Mouse (Mus musculus): ENCODE results near the gene Tspan5. TPM values are rescaled to one million over a fixed set of nuclear protein-coding genes. Genes with fewer than 3 reads are reported as not detected.

The Tspan5 gene
- total and polyA plus RNA-seq, 2 experiments = 0.48 to 0.65 TPM

- WGBS = 85% methylated on average over 8 of the region's 8 CpGs
- H3K9ac ChIP-seq (ENCODE audit: low read depth, low read length) = no peak overlapping the region
- TF ChIP-seq POLR2A (IDR thresholded peaks at IDR 0.05; ENCODE audit: extremely low read depth, insufficient read depth, low read length) (no peak), CTCF (IDR thresholded peaks at IDR 0.05; ENCODE audit: low read depth, low read length) (no peak)
- DNase-seq (ENCODE audit: extremely low read depth, low read depth, low spot score) = no peak
- H3K4me3 ChIP-seq (ENCODE audit: insufficient read depth, low read depth, low read length) = no peak overlapping the region
- H3K27ac ChIP-seq (replicated peaks; ENCODE audit: insufficient read depth, low read depth, low read length) = no peak overlapping the region
- H3K4me1 ChIP-seq (ENCODE audit: control insufficient read depth, insufficient read depth, low read length) = no peaks in the 10 kb centered on the region
- no peaks in the 10 kb centered on the region for H3K27me3 ChIP-seq (ENCODE audit: control insufficient read depth, insufficient read depth, low read length)
- H3K79me2 ChIP-seq (ENCODE audit: control insufficient read depth, insufficient read depth, low read length) = no peaks in the 10 kb centered on the region
- H3K36me3 ChIP-seq (ENCODE audit: control insufficient read depth, insufficient read depth, low read length) = no peaks in the 10 kb centered on the region
Measured at GRCm38 (mm10) chr3:138809509-138809908, 67.5 kb downstream of the Tspan5 start.

DNA sequence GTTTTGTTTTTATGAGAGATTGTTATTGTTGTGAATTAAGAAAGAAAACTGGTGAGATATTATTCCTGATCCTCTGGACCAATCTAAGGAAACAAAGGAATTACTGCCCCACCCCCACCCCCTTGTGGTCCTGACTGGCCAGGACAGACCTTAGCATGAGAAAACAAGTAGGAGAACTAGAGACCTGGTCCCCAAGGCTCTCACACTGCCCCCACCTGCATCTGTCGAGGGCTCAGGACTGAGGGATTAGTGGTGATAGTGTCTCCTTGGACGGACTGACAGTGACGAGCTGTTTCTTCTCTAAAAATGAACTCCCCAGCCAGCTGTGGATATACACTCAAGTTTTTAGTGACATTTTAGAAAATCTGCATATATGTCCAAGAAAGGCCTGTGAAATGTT lies 70.6 kb downstream of the Tspan5 start:
- WGBS = 70% methylated on average over 3 of the region's 3 CpGs
- H3K9ac ChIP-seq (ENCODE audit: low read depth, low read length) = no peak overlapping the region
- no peaks in the 10 kb centered on the region for H3K4me1 ChIP-seq (ENCODE audit: control insufficient read depth, insufficient read depth, low read length)
- TF ChIP-seq CTCF (IDR thresholded peaks at IDR 0.05; ENCODE audit: low read depth, low read length) (no peak), POLR2A (IDR thresholded peaks at IDR 0.05; ENCODE audit: extremely low read depth, insufficient read depth, low read length) (no peak)
- no peaks in the 10 kb centered on the region for H3K79me2 ChIP-seq (ENCODE audit: control insufficient read depth, insufficient read depth, low read length)
- DNase-seq (ENCODE audit: extremely low read depth, low read depth, low spot score) = no peak
- H3K27me3 ChIP-seq (ENCODE audit: control insufficient read depth, insufficient read depth, low read length) = no peaks in the 10 kb centered on the region
- no peak overlapping the region for H3K4me3 ChIP-seq (ENCODE audit: insufficient read depth, low read depth, low read length)
- no peak overlapping the region for H3K27ac ChIP-seq (replicated peaks; ENCODE audit: insufficient read depth, low read depth, low read length)
- H3K36me3 ChIP-seq (ENCODE audit: control insufficient read depth, insufficient read depth, low read length) = no peaks in the 10 kb centered on the region

DNA sequence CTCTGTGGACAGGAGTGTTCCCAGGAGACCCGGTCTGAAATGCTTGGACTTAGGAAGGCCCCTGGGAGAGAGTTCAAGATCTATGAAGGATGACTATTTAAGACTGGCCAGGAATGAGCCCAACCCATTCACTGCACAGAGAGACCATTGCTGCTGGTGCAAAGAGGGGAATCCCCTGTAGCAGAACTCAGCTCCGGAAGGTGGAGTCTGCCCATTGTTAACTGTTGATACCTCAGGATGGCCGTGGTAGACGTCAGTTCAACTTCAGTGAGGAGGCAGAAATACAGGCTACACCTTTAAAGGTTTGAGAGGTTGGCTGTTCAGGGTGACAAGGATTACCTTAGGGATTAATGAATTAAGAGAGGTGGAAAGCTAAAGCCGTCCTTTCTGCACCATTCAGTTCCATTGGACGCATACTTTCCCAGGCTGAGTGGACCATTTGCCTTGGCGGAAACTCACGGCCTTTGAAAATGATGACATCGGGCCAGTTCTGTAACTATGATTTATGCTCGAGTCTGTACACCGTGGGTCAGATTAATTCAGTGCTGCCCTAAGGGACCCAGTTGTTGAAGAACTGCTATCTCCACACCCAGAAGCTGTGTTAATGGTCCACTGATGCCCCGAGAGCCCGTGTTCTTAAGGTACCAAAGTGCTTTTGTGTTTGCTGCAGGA lies 71.3 kb downstream of the Tspan5 start:
- H3K36me3 ChIP-seq (ENCODE audit: control insufficient read depth, insufficient read depth, low read length) = no peaks in the 10 kb centered on the region
- no peak for TF ChIP-seq POLR2A (IDR thresholded peaks at IDR 0.05; ENCODE audit: extremely low read depth, insufficient read depth, low read length)
- H3K79me2 ChIP-seq (ENCODE audit: control insufficient read depth, insufficient read depth, low read length) = no peaks in the 10 kb centered on the region
- no peak overlapping the region for H3K9ac ChIP-seq (ENCODE audit: low read depth, low read length)
- no peak for DNase-seq (ENCODE audit: extremely low read depth, low read depth, low spot score)
- no peak overlapping the region for H3K4me3 ChIP-seq (ENCODE audit: insufficient read depth, low read depth, low read length)
- 79% methylated on average over 13 of the region's 13 CpGs for WGBS
- no peaks in the 10 kb centered on the region for H3K4me1 ChIP-seq (ENCODE audit: control insufficient read depth, insufficient read depth, low read length)
- no peak overlapping the region for H3K27ac ChIP-seq (replicated peaks; ENCODE audit: insufficient read depth, low read depth, low read length)
- no peaks in the 10 kb centered on the region for H3K27me3 ChIP-seq (ENCODE audit: control insufficient read depth, insufficient read depth, low read length)

DNA sequence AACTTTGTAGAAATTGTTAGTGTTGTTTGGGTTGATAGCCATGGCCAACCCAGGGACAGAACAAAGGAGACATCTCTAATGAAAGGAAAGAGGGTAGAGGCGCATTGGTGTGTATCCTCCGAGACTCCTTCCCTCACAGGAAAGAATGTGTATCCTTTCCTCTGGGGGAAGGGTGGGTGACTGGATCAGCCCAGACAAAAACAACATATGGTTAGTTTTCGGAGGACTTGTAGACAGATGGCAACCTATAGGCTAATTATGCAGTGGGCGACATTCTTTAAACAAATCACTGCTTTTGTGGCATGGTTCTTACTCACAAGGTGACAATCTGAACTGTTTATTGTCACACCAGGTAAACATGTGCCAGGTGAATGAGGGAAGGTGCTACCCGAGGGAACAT lies 72.5 kb downstream of the Tspan5 start:
- no peak for DNase-seq (ENCODE audit: extremely low read depth, low read depth, low spot score)
- Histone ChIP-seq H3K27me3 (ENCODE audit: control insufficient read depth, insufficient read depth, low read length) (no peaks in the 10 kb centered on the region), H3K4me1 (ENCODE audit: control insufficient read depth, insufficient read depth, low read length) (no peaks in the 10 kb centered on the region), H3K9ac (ENCODE audit: low read depth, low read length) (no peak overlapping the region), H3K4me3 (ENCODE audit: insufficient read depth, low read depth, low read length) (no peak overlapping the region), H3K79me2 (ENCODE audit: control insufficient read depth, insufficient read depth, low read length) (no peaks in the 10 kb centered on the region), H3K27ac (replicated peaks; ENCODE audit: insufficient read depth, low read depth, low read length) (no peak overlapping the region), H3K36me3 (ENCODE audit: control insufficient read depth, insufficient read depth, low read length) (no peaks in the 10 kb centered on the region)
- TF ChIP-seq CTCF (IDR thresholded peaks at IDR 0.05; ENCODE audit: low read depth, low read length) (no peak), POLR2A (IDR thresholded peaks at IDR 0.05; ENCODE audit: extremely low read depth, insufficient read depth, low read length) (no peak)
- 87% methylated on average over 5 of the region's 5 CpGs for WGBS

DNA sequence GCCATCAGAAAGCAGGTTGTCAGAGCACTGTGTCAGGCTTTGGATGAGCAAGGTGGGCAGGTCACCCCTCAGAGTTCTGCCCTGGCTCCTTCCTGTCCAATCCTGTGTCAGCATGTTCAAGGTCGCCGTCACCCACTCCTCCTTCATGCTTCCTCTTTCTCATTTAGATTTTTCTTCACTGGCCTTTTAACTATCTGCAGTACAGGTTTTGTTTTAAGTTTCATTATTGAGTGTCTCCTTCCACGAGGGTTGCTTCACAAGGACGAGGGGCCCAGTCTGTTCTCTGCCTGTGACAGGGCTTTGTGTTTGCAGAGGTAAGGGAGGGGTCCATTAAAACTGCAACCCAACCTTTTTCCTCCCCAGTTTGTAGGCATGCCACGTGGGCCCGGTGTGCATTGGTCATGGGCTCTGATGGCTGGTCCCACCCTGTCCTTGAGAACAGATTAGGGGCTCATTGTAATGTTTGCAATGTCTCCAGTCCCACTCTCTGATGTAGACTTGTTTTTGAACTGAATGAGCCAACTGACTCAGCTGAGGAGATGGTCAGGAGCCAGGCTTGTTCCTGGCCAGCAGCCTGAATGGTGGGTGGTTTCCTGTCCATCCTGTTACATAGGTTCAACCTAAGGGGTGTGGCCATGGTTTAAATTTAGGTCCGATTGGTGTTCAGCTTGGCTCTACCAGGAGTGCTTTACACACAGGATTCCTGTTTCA lies 73.3 kb downstream of the Tspan5 start:
- Histone ChIP-seq H3K36me3 (ENCODE audit: control insufficient read depth, insufficient read depth, low read length) (no peaks in the 10 kb centered on the region), H3K27me3 (ENCODE audit: control insufficient read depth, insufficient read depth, low read length) (no peaks in the 10 kb centered on the region), H3K9ac (ENCODE audit: low read depth, low read length) (no peak overlapping the region), H3K27ac (replicated peaks; ENCODE audit: insufficient read depth, low read depth, low read length) (no peak overlapping the region), H3K4me1 (ENCODE audit: control insufficient read depth, insufficient read depth, low read length) (no peaks in the 10 kb centered on the region), H3K79me2 (ENCODE audit: control insufficient read depth, insufficient read depth, low read length) (no peaks in the 10 kb centered on the region), H3K4me3 (ENCODE audit: insufficient read depth, low read depth, low read length) (no peak overlapping the region)
- 62% methylated on average over 7 of the region's 7 CpGs for WGBS
- no peak for DNase-seq (ENCODE audit: extremely low read depth, low read depth, low spot score)
- TF ChIP-seq CTCF (IDR thresholded peaks at IDR 0.05; ENCODE audit: low read depth, low read length) (no peak), POLR2A (IDR thresholded peaks at IDR 0.05; ENCODE audit: extremely low read depth, insufficient read depth, low read length) (no peak)

Data from liver, adult 2 months (tissue).